Mouse (Mus musculus): ENCODE measurements around the gene Il16. TPM values are rescaled to one million over a fixed set of nuclear protein-coding genes. Genes with fewer than 3 reads are reported as not detected.
A peak's percentile ranks its signal among the peaks of the same experiment; 100 is the strongest.

Gene Il16
- polyA plus RNA-seq (2012; rRNA removed) (6.6 and 6.8 TPM in 2 replicates), polyA plus RNA-seq (2014; fragmentation: Nextera tagmentation; extraction: Ambion mirVana) (5.8 and 7.6 TPM in 2 replicates)

DNA sequence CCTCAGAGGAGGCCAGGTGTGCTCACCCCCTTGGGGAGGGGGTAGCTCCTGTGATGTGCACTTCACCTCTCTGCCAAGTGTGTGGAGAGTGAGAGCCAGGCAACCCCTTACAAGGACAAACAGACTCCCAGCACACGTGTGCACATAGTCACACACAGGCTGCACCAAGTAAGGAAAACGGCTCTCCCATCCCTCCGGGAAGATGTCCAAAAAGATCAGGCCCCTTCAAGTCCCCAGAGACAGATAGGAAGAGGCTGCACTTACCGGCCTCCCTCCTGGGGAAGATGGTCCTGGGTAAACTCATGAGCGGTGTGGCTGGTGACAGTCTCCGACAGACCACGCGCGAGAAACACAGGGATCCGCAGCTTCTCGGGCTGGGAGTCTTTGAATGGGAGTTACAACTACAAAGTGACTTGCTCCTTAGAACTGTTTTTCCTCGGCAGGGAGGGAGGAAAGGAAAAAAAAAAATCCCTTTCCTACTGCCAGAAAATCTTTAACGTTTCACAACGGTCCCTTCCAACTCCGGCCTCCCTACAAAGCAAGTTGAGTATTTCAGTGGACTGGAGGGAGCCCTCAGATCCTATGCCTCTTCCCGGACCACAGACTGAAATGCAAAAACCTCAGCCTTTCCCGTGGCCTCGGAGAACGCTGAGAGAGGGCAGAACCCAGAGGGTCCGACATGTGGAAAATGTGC is at the start of gene Il16:
Il16 (minus strand) TSS at position 314 of the 694 bp plus-strand sequence.
- WGBS: 23% methylated on average over 20 of the region's 20 CpGs
- Histone ChIP-seq H3K4me3 (replicated peaks; ENCODE audit: low read length) (peak within 1 kb of the TSS; percentile 32), H3K27ac (replicated peaks; ENCODE audit: low read depth, low read length) (peak within 1 kb of the TSS; percentile 83), H3K4me1 (ENCODE audit: control insufficient read depth, insufficient read depth, low read length) (peaks cover 22% of the 10 kb centered on the region), H3K27me3 (ENCODE audit: control insufficient read depth, insufficient read depth, low read length) (no peaks in the 10 kb centered on the region), H3K36me3 (ENCODE audit: control insufficient read depth, insufficient read depth, low read length) (no peaks in the 10 kb centered on the region), H3K9me3 (ENCODE audit: control insufficient read depth, low read length) (no peaks in the 10 kb centered on the region), H3K4me2 (replicated peaks; ENCODE audit: low read depth, low read length, severe bottlenecking) (peak within 1 kb of the TSS; percentile 50), H3K9ac (ENCODE audit: low read depth, low read length, severe bottlenecking) (peak within 1 kb of the TSS; percentile 48)
- DNase-seq (ENCODE audit: low spot score) (peak; percentile 40), ATAC-seq (ENCODE audit: low FRiP score, low read depth) (peak; percentile 60)
- no peak for TF ChIP-seq POLR2A (IDR thresholded peaks at IDR 0.05; ENCODE audit: borderline replicate concordance, extremely low read depth, insufficient read depth, insufficient read length)

- no peak for TF ChIP-seq POLR2A (IDR thresholded peaks at IDR 0.05; ENCODE audit: borderline replicate concordance, extremely low read depth, insufficient read depth, insufficient read length)
- WGBS: 2% methylated on average over 12 of the region's 14 CpGs
- H3K36me3 ChIP-seq (ENCODE audit: control insufficient read depth, insufficient read depth, low read length): no peaks in the 10 kb centered on the region
- H3K27me3 ChIP-seq (ENCODE audit: control insufficient read depth, insufficient read depth, low read length): no peaks in the 10 kb centered on the region
- no peaks in the 10 kb centered on the region for H3K9me3 ChIP-seq (ENCODE audit: control insufficient read depth, low read length)
- ATAC-seq (ENCODE audit: low FRiP score, low read depth): peak; percentile 91
- no peak within 1 kb of the TSS for H3K27ac ChIP-seq (replicated peaks; ENCODE audit: low read depth, low read length)
- no peak within 1 kb of the TSS for H3K4me3 ChIP-seq (replicated peaks; ENCODE audit: low read length)
- no peak within 1 kb of the TSS for H3K9ac ChIP-seq (ENCODE audit: low read depth, low read length, severe bottlenecking)
- DNase-seq (ENCODE audit: low spot score): peak; percentile 80
- peaks cover 4% of the 10 kb centered on the region; the same call in 1 of the 2 replicates for H3K4me1 ChIP-seq (ENCODE audit: control insufficient read depth, insufficient read depth, low read length)
- peak within 1 kb of the TSS; percentile 8; the same call in 1 of the 2 replicates for H3K4me2 ChIP-seq (replicated peaks; ENCODE audit: low read depth, low read length, severe bottlenecking)
These were observed 49.2 kb upstream of the Il16 start, which contains the start of gene Cfap161 for GRCm38 (mm10) chr7:83794705-83795104. TSS of gene Cfap161 (minus strand) at chr7:83794880.

- 43% methylated on average over 11 of the region's 11 CpGs for WGBS
- Histone ChIP-seq H3K36me3 (ENCODE audit: control insufficient read depth, insufficient read depth, low read length) (no peaks in the 10 kb centered on the region), H3K27me3 (ENCODE audit: control insufficient read depth, insufficient read depth, low read length) (no peaks in the 10 kb centered on the region), H3K9me3 (ENCODE audit: control insufficient read depth, low read length) (no peaks in the 10 kb centered on the region), H3K4me3 (replicated peaks; ENCODE audit: low read length) (no peak overlapping the region), H3K27ac (replicated peaks; ENCODE audit: low read depth, low read length) (no peak overlapping the region), H3K9ac (ENCODE audit: low read depth, low read length, severe bottlenecking) (no peak overlapping the region), H3K4me1 (ENCODE audit: control insufficient read depth, insufficient read depth, low read length) (peaks cover 4% of the 10 kb centered on the region; the same call in 1 of the 2 replicates), H3K4me2 (replicated peaks; ENCODE audit: low read depth, low read length, severe bottlenecking) (peak overlapping the region; percentile 8; the same call in 1 of the 2 replicates)
- ATAC-seq (ENCODE audit: low FRiP score, low read depth) (no peak), DNase-seq (ENCODE audit: low spot score) (no peak)
- TF ChIP-seq POLR2A (IDR thresholded peaks at IDR 0.05; ENCODE audit: borderline replicate concordance, extremely low read depth, insufficient read depth, insufficient read length): no peak
These were observed 48.6 kb upstream of the Il16 start for GRCm38 (mm10) chr7:83794006-83794683.

DNA sequence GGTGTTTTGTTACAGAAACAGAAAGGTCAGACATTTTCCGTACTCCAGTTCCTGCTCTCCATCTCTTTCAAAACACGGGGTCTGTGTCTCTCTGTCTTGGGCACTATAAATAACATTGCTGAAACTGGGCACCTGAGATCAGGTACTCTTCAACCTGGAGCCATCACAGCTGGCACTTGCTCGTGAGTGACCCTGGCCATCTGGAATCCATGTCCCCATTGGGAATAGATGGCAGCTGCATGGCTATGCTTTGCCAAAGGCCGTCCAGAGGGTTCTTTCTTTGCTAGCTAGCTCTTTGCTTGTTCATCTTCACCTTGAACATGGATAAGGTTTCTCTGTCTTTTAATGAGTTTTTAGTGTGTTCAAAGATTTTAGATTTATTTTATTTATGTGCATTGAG is 35.4 kb upstream of the Il16 start:
- H3K9ac ChIP-seq (ENCODE audit: low read depth, low read length, severe bottlenecking): no peak overlapping the region
- H3K36me3 ChIP-seq (ENCODE audit: control insufficient read depth, insufficient read depth, low read length): no peaks in the 10 kb centered on the region
- no peaks in the 10 kb centered on the region for H3K27me3 ChIP-seq (ENCODE audit: control insufficient read depth, insufficient read depth, low read length)
- H3K4me3 ChIP-seq (replicated peaks; ENCODE audit: low read length): no peak overlapping the region
- TF ChIP-seq POLR2A (IDR thresholded peaks at IDR 0.05; ENCODE audit: borderline replicate concordance, extremely low read depth, insufficient read depth, insufficient read length): no peak
- WGBS: 81% methylated on average over 4 of the region's 4 CpGs
- H3K9me3 ChIP-seq (ENCODE audit: control insufficient read depth, low read length): no peaks in the 10 kb centered on the region
- H3K27ac ChIP-seq (replicated peaks; ENCODE audit: low read depth, low read length): no peak overlapping the region
- H3K4me2 ChIP-seq (replicated peaks; ENCODE audit: low read depth, low read length, severe bottlenecking): no peak overlapping the region
- DNase-seq (ENCODE audit: low spot score) (peak; percentile 2), ATAC-seq (ENCODE audit: low FRiP score, low read depth) (no peak)
- H3K4me1 ChIP-seq (ENCODE audit: control insufficient read depth, insufficient read depth, low read length): no peaks in the 10 kb centered on the region

DNA sequence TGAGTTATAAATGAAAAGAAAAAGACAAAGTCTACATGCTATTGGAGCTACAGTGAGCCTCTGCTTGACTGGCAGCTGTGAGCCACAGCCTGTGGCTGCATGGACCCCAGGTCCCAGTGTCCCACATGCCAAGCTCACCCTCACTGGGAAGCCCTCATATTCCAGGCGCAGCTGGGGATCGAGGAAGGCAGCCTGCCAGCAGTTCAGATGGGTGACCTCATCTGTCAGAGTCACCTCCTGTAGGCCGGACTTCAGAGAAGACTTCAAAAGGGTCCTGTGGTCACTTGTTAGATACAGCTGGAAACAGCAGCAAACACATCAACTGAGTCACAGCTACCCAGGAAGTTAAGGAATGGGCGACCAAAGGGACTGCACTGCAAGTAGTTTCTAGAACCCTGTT is 34.5 kb upstream of the Il16 start:
- Histone ChIP-seq H3K27ac (replicated peaks; ENCODE audit: low read depth, low read length) (no peak overlapping the region), H3K9me3 (ENCODE audit: control insufficient read depth, low read length) (no peaks in the 10 kb centered on the region), H3K27me3 (ENCODE audit: control insufficient read depth, insufficient read depth, low read length) (no peaks in the 10 kb centered on the region), H3K4me1 (ENCODE audit: control insufficient read depth, insufficient read depth, low read length) (no peaks in the 10 kb centered on the region), H3K36me3 (ENCODE audit: control insufficient read depth, insufficient read depth, low read length) (no peaks in the 10 kb centered on the region), H3K4me3 (replicated peaks; ENCODE audit: low read length) (no peak overlapping the region), H3K9ac (ENCODE audit: low read depth, low read length, severe bottlenecking) (no peak overlapping the region), H3K4me2 (replicated peaks; ENCODE audit: low read depth, low read length, severe bottlenecking) (no peak overlapping the region)
- WGBS: 62% methylated on average over 4 of the region's 4 CpGs
- DNase-seq (ENCODE audit: low spot score) (peak; percentile 1), ATAC-seq (ENCODE audit: low FRiP score, low read depth) (no peak)
- no peak for TF ChIP-seq POLR2A (IDR thresholded peaks at IDR 0.05; ENCODE audit: borderline replicate concordance, extremely low read depth, insufficient read depth, insufficient read length)

Measured in limb, embryonic 14.5 days (tissue).